Mouse (Mus musculus) 3134 (cell line): ENCODE measurements around the gene Gin1.
"Not testable (repeated sequence)": the region's sequence is repeated elsewhere in the genome, so short reads cannot be mapped to it uniquely, and the experiment has no call there.

ENCODE experiments used
- DNase-seq: peaks from one replicate; pipeline ENCODE4 v3.0.0-alpha.2; 2011; ENCODE audit warnings: low spot score; ENCODE audit not compliant: insufficient read length; ENCODE audit errors: extremely low read depth

Gin1 gene

GRCm38 (mm10) chr1:97769904-97770753, at the start of gene Gin1, which contains the start of gene Ppip5k2:
Gin1 (plus strand) TSS chr1:97770172.
Ppip5k2 (minus strand) TSS chr1:97770411.
- peak; percentile 97 for DNase-seq

- DNase-seq: no peak
Measured at GRCm38 (mm10) chr1:97726730-97727129, 43.2 kb upstream of the Gin1 start.

- no peak for DNase-seq
Measured at GRCm38 (mm10) chr1:97729339-97729738, 40.6 kb upstream of the Gin1 start.

GRCm38 (mm10) chr1:97743063-97743462, 26.9 kb upstream of the Gin1 start:
- DNase-seq: no peak

- no peak for DNase-seq
Measured at GRCm38 (mm10) chr1:97745712-97746111, 24.3 kb upstream of the Gin1 start.

- DNase-seq: no peak
Measured at GRCm38 (mm10) chr1:97746261-97746660, 23.7 kb upstream of the Gin1 start.

GRCm38 (mm10) chr1:97748163-97748562, 21.8 kb upstream of the Gin1 start:
- no peak for DNase-seq

GRCm38 (mm10) chr1:97753216-97753615, 16.8 kb upstream of the Gin1 start:
- no peak for DNase-seq

- no peak for DNase-seq
Measured at GRCm38 (mm10) chr1:97754392-97754791, 15.6 kb upstream of the Gin1 start.

- no peak for DNase-seq
Measured at GRCm38 (mm10) chr1:97759841-97760240, 10.1 kb upstream of the Gin1 start.

- no peak for DNase-seq
Measured at GRCm38 (mm10) chr1:97760598-97760997, 9.4 kb upstream of the Gin1 start.

GRCm38 (mm10) chr1:97761477-97761876, 8.5 kb upstream of the Gin1 start:
- no peak for DNase-seq

GRCm38 (mm10) chr1:97765712-97766111, 4.3 kb upstream of the Gin1 start:
- not testable (repeated sequence) for DNase-seq

- no peak for DNase-seq
Measured at GRCm38 (mm10) chr1:97768089-97768488, 1.9 kb upstream of the Gin1 start.

GRCm38 (mm10) chr1:97768906-97769293, 1.1 kb upstream of the Gin1 start:
- no peak for DNase-seq

- DNase-seq: no peak
Measured at GRCm38 (mm10) chr1:97769294-97769903, 573 bp upstream of the Gin1 start.

- DNase-seq: peak; percentile 16
Measured at GRCm38 (mm10) chr1:97771118-97771517, 1.1 kb downstream of the Gin1 start.

- no peak for DNase-seq
Measured at GRCm38 (mm10) chr1:97771727-97772126, 1.8 kb downstream of the Gin1 start.

GRCm38 (mm10) chr1:97773362-97773761, 3.4 kb downstream of the Gin1 start:
- no peak for DNase-seq

- DNase-seq: no peak
Measured at GRCm38 (mm10) chr1:97773973-97774372, 4.0 kb downstream of the Gin1 start.

GRCm38 (mm10) chr1:97781674-97782073, 11.7 kb downstream of the Gin1 start:
- DNase-seq: no peak

- DNase-seq: no peak
Measured at GRCm38 (mm10) chr1:97784928-97785327, 15.0 kb downstream of the Gin1 start.
